Mouse (Mus musculus) C2C12 (cell line): ENCODE measurements at regions not wholly inside any gene's neighbourhood (a gene's known extent, or its start where the extent isn't known, plus 50 kb on each side); places are given as distances from the start of the nearest gene placed in this dataset.

Experiments
- H3K27me3 ChIP-seq: one replicate; pipeline ENCODE4 v1.6.1; 2011; ENCODE audit not compliant: control insufficient read depth, insufficient read depth, insufficient read length
- H3K36me3 ChIP-seq: one replicate; pipeline ENCODE4 v1.6.1; 2011; ENCODE audit not compliant: control insufficient read depth, insufficient read depth
- H3K4me3 ChIP-seq: one replicate; pipeline ENCODE4 v1.5.1; 2011; ENCODE audit warnings: mild to moderate bottlenecking, control low read depth; ENCODE audit not compliant: poor library complexity, insufficient read depth, severe bottlenecking
- H3K79me2 ChIP-seq: one replicate; pipeline ENCODE4 v1.6.1; 2011; ENCODE audit not compliant: control insufficient read depth, insufficient read depth
- H3K79me3 ChIP-seq: one replicate; pipeline ENCODE4 v1.6.1; 2011; ENCODE audit warnings: low read depth, control low read depth
- H3ac ChIP-seq: one replicate; pipeline ENCODE3; 2011; ENCODE audit warnings: low read depth; ENCODE audit not compliant: control insufficient read depth, insufficient read length
- CEBPB ChIP-seq: IDR thresholded peaks from one replicate; pipeline ENCODE4 v1.6.1; 2011; ENCODE audit warnings: low read depth, mild to moderate bottlenecking, control low read depth, moderate library complexity
- CTCF ChIP-seq: IDR thresholded peaks from one replicate; pipeline ENCODE4 v1.5.1; 2011; ENCODE audit not compliant: control insufficient read depth, insufficient read depth, insufficient read length
- FOSL1 ChIP-seq: IDR thresholded peaks from one replicate; pipeline ENCODE4 v1.8.0; 2011; ENCODE audit warnings: mild to moderate bottlenecking, low read length; ENCODE audit not compliant: poor library complexity, insufficient read depth, severe bottlenecking
- MAX ChIP-seq: IDR thresholded peaks from one replicate; pipeline ENCODE4 v1.6.1; 2011; ENCODE audit warnings: mild to moderate bottlenecking, control low read depth
- MYOD1 ChIP-seq: IDR thresholded peaks from one replicate; pipeline ENCODE4 v1.6.1; 2011; ENCODE audit warnings: low read depth; ENCODE audit not compliant: control insufficient read depth, insufficient read length
- MYOG ChIP-seq: IDR thresholded peaks from one replicate; pipeline ENCODE4 v1.6.1; 2011; ENCODE audit not compliant: control insufficient read depth, insufficient read length; ENCODE audit errors: extremely low read depth
- USF1 ChIP-seq: IDR thresholded peaks from one replicate; pipeline ENCODE4 v1.6.1; 2011; ENCODE audit warnings: low read depth, mild to moderate bottlenecking, control low read depth, moderate library complexity

- H3K79me2 ChIP-seq = no peaks in the 10 kb centered on the region
- H3K79me3 ChIP-seq = no peaks in the 10 kb centered on the region
- H3K36me3 ChIP-seq = no peaks in the 10 kb centered on the region
- no peak overlapping the region for H3K4me3 ChIP-seq
- TF ChIP-seq FOSL1 = no peak
- TF ChIP-seq USF1 = no peak
- no peak for TF ChIP-seq MAX
- TF ChIP-seq CTCF = no peak
- no peak for TF ChIP-seq MYOD1
- TF ChIP-seq CEBPB = no peak
- TF ChIP-seq MYOG = no peak
- no peaks in the 10 kb centered on the region for H3K27me3 ChIP-seq
- no peak overlapping the region for H3ac ChIP-seq
Observed at GRCm38 (mm10) chr1:113210095-113210494, 1345.4 kb upstream of the Dsel start.

- TF ChIP-seq MAX = no peak
- no peak for TF ChIP-seq FOSL1
- TF ChIP-seq CEBPB = no peak
- no peak for TF ChIP-seq USF1
- TF ChIP-seq CTCF = no peak
- TF ChIP-seq MYOG = no peak
- TF ChIP-seq MYOD1 = no peak
- Histone ChIP-seq H3K36me3 (no peaks in the 10 kb centered on the region), H3K27me3 (no peaks in the 10 kb centered on the region), H3K79me2 (no peaks in the 10 kb centered on the region), H3K4me3 (no peak overlapping the region), H3K79me3 (no peaks in the 10 kb centered on the region), H3ac (no peak overlapping the region)
Observed at GRCm38 (mm10) chr1:113204019-113204418, 1339.3 kb upstream of the Dsel start.

- TF ChIP-seq USF1 (no peak), FOSL1 (no peak), MAX (no peak), MYOD1 (no peak), CTCF (no peak), MYOG (no peak), CEBPB (no peak)
- H3ac ChIP-seq = no peak overlapping the region
- H3K36me3 ChIP-seq = no peaks in the 10 kb centered on the region
- H3K4me3 ChIP-seq = no peak overlapping the region
- H3K79me2 ChIP-seq = no peaks in the 10 kb centered on the region
- no peaks in the 10 kb centered on the region for H3K27me3 ChIP-seq
- H3K79me3 ChIP-seq = no peaks in the 10 kb centered on the region
Observed at GRCm38 (mm10) chr1:113194116-113194812, 1329.5 kb upstream of the Dsel start.

- TF ChIP-seq FOSL1 = no peak
- TF ChIP-seq CEBPB = peak; percentile 58
- Histone ChIP-seq H3K79me3 (no peaks in the 10 kb centered on the region), H3K27me3 (no peaks in the 10 kb centered on the region), H3K79me2 (no peaks in the 10 kb centered on the region), H3ac (no peak overlapping the region), H3K4me3 (no peak overlapping the region), H3K36me3 (no peaks in the 10 kb centered on the region)
Observed at GRCm38 (mm10) chr1:113163173-113163572, 1298.5 kb upstream of the Dsel start.
